Mouse (Mus musculus): ENCODE data around the gene Gm20914.
"Not testable (repeated sequence)": the region's sequence is repeated elsewhere in the genome, so short reads cannot be mapped to it uniquely, and the experiment has no call there.

Gene Gm20914

DNA sequence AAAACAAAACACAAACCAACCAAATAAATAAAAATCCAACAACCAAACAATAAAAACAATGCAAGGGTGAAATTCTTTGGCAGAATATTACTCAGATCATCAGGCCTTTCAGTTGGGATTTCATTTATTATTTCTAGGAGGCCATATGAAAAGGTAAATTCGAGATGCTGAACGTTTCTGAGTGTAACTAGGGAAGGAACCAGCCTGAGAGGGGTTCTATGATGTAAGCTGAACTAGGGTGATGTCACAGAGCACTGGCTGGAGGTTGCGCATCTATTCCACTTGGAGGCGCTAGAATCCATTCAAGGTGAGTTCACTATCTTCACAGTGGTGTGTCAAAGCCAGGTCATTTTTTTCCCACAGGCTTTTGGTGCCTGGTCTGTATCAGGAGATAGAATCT, at the start of gene Gm20914:
TSS of gene Gm20914 (plus strand) at position 301 of the 400 bp plus-strand sequence.
- not testable (repeated sequence) for DNase-seq (ENCODE audit: low spot score in 2 of 2)

Data from frontal cortex, postnatal 25 days (tissue).